In genomic region chr11:90249701-90250141, GRCm38 (mm10) we compare ENCODE assay signal across 8 mouse cellular contexts. TPM values are rescaled to one million over a fixed set of nuclear protein-coding genes. Genes with fewer than 3 reads are reported as not detected.
DNase-seq lines count a peak whose midpoint lies in the region; ATAC-seq lines count a peak whose summit lies in the region.

No protein-coding gene starts in this region.

- H3K4me2 ChIP-seq in intestine, embryonic 15.5 days (replicated peaks): peak overlapping the region; percentile 75
- peak overlapping the region; percentile 75 for H3K4me2 ChIP-seq in neural tube, embryonic 12.5 days (replicated peaks)

- peak overlapping the region; percentile 91 for H3K9ac ChIP-seq in intestine, embryonic 15.5 days
- peak overlapping the region; percentile 92 for H3K9ac ChIP-seq in neural tube, embryonic 12.5 days

- peak overlapping the region; percentile 98 for H3K27ac ChIP-seq in heart, embryonic 10.5 days
- peak overlapping the region; percentile 95 for H3K27ac ChIP-seq in embryonic facial prominence, embryonic 10.5 days (replicated peaks)
- peak overlapping the region; percentile 78 for H3K27ac ChIP-seq in intestine, embryonic 15.5 days
- H3K27ac ChIP-seq in neural tube, embryonic 12.5 days: peak overlapping the region; percentile 74

- WGBS in heart, embryonic 10.5 days: 0% methylated on average over 22 of the region's 22 CpGs
- WGBS in embryonic facial prominence, embryonic 10.5 days: 0% methylated on average over 22 of the region's 22 CpGs
- WGBS in intestine, embryonic 15.5 days: under 1% methylated on average over 22 of the region's 22 CpGs
- under 1% methylated on average over 22 of the region's 22 CpGs for WGBS in neural tube, embryonic 12.5 days

- DNase-seq in heart, embryonic 10.5 days (ENCODE audit: low spot score): no peak
- DNase-seq in heart, postnatal 36 days: no peak
- DNase-seq in embryonic facial prominence, embryonic 10.5 days (ENCODE audit: low spot score): no peak
- DNase-seq in Muller cell, postnatal 12 days (ENCODE audit: inconsistent ontology term): no peak

- H3K4me3 ChIP-seq in heart, embryonic 10.5 days: peak overlapping the region; percentile 94
- H3K4me3 ChIP-seq in embryonic facial prominence, embryonic 10.5 days: peak overlapping the region; percentile 75
- H3K4me3 ChIP-seq in intestine, embryonic 15.5 days (replicated peaks): peak overlapping the region; percentile 74
- H3K4me3 ChIP-seq in neural tube, embryonic 12.5 days: peak overlapping the region; percentile 76

- no peaks in the 10 kb centered on the region for H3K9me3 ChIP-seq in heart, embryonic 10.5 days
- H3K9me3 ChIP-seq in embryonic facial prominence, embryonic 10.5 days: no peaks in the 10 kb centered on the region
- H3K9me3 ChIP-seq in intestine, embryonic 15.5 days: no peaks in the 10 kb centered on the region
- H3K9me3 ChIP-seq in neural tube, embryonic 12.5 days: no peaks in the 10 kb centered on the region

- H3K36me3 ChIP-seq in heart, embryonic 10.5 days: 0 out of 2 replicates have a peak, but pooled peaks cover 4% of the 10 kb centered on the region
- H3K36me3 ChIP-seq in embryonic facial prominence, embryonic 10.5 days (replicated peaks): peaks cover 16% of the 10 kb centered on the region; the same call in 1 of the 2 replicates
- H3K36me3 ChIP-seq in intestine, embryonic 15.5 days: no peaks in the 10 kb centered on the region
- no peaks in the 10 kb centered on the region for H3K36me3 ChIP-seq in neural tube, embryonic 12.5 days

- H3K4me1 ChIP-seq in heart, embryonic 10.5 days: peaks cover 41% of the 10 kb centered on the region
- peaks cover 38% of the 10 kb centered on the region for H3K4me1 ChIP-seq in embryonic facial prominence, embryonic 10.5 days
- peaks cover 17% of the 10 kb centered on the region; the same call in 1 of the 2 replicates for H3K4me1 ChIP-seq in intestine, embryonic 15.5 days (replicated peaks)
- 0 out of 2 replicates have a peak, but pooled peaks cover 8% of the 10 kb centered on the region for H3K4me1 ChIP-seq in neural tube, embryonic 12.5 days

- peak; percentile 1 for ATAC-seq in CD4-positive, CD25-positive, alpha-beta regulatory T cell, adult 4 months
- ATAC-seq in intestine, embryonic 15.5 days: no peak; the same call in none of the 2 replicates
- ATAC-seq in neural tube, embryonic 12.5 days (ENCODE audit: low FRiP score, low read depth): peak; percentile 73
- ATAC-seq in activated CD4-positive, CD25-positive, alpha-beta regulatory T cell, adult 4 months: no peak

- intact Hi-C loops in heart, postnatal 36 days (cut with DNase I): loop anchor here (2.0 to 10.0 kb wide), 2 partner anchors 65 to 165 kb away; no protein-coding TSS in a partner anchor

- no peaks in the 10 kb centered on the region for H3K27me3 ChIP-seq in heart, embryonic 10.5 days (ENCODE audit: insufficient read depth, poor library complexity, severe bottlenecking)
- H3K27me3 ChIP-seq in embryonic facial prominence, embryonic 10.5 days (replicated peaks; ENCODE audit: low read depth, poor library complexity, severe bottlenecking): no peaks in the 10 kb centered on the region
- no peaks in the 10 kb centered on the region for H3K27me3 ChIP-seq in intestine, embryonic 15.5 days (replicated peaks)
- no peaks in the 10 kb centered on the region for H3K27me3 ChIP-seq in neural tube, embryonic 12.5 days (replicated peaks)

RNA-seq across cellular contexts. Expression of gene Mmd, which starts 0.5 kb away (rescaled TPM):
- 75.3 and 121 TPM in 2 replicates for polyA plus RNA-seq in heart, embryonic 10.5 days (2016; fragmentation: Nextera tagmentation; extraction: Ambion mirVana)
- total RNA-seq in heart, postnatal 36 days (2021): 10 to 100 TPM; 21.8 to 38.8 TPM
- polyA plus RNA-seq in CD4-positive, CD25-positive, alpha-beta regulatory T cell, adult 4 months (2017; shearing (Covaris generic)): 10 to 100 TPM; 20.8 to 21.5 TPM
- polyA plus RNA-seq in embryonic facial prominence, embryonic 10.5 days (2016; fragmentation: Nextera tagmentation; extraction: Ambion mirVana): 44.6 and 45.1 TPM in 2 replicates
- polyA plus RNA-seq in intestine, embryonic 15.5 days (2015; fragmentation: Nextera tagmentation; extraction: Ambion mirVana): 46.7 and 52.6 TPM in 2 replicates
- polyA plus RNA-seq in neural tube, embryonic 12.5 days (2016; fragmentation: Nextera tagmentation; extraction: Ambion mirVana): 79.0 and 86.9 TPM in 2 replicates
- 10 to 100 TPM; 20.3 to 23.2 TPM for polyA plus RNA-seq in activated CD4-positive, CD25-positive, alpha-beta regulatory T cell, adult 4 months (2017; shearing (Covaris generic))

Comparison
In these comparisons a context has a peak if more than half of its experiments do, and no peak if none do; other contexts are left out.
1. ATAC-seq: peak in CD4-positive, CD25-positive, alpha-beta regulatory T cell, adult 4 months (single experiment) and neural tube, embryonic 12.5 days (single experiment); none in intestine, embryonic 15.5 days (single experiment) and activated CD4-positive, CD25-positive, alpha-beta regulatory T cell, adult 4 months (single experiment).
2. Peak in every context shown above with its lines, with median percentiles within 50 percentile points of each other: H3K27ac ChIP-seq and H3K4me3 ChIP-seq.